Mouse (Mus musculus): ENCODE measurements at regions not wholly inside any gene's neighbourhood (a gene's known extent, or its start where the extent isn't known, plus 50 kb on each side); places are given as distances from the start of the nearest gene placed in this dataset.
A peak's percentile ranks its signal among the peaks of the same experiment; 100 is the strongest.

DNA sequence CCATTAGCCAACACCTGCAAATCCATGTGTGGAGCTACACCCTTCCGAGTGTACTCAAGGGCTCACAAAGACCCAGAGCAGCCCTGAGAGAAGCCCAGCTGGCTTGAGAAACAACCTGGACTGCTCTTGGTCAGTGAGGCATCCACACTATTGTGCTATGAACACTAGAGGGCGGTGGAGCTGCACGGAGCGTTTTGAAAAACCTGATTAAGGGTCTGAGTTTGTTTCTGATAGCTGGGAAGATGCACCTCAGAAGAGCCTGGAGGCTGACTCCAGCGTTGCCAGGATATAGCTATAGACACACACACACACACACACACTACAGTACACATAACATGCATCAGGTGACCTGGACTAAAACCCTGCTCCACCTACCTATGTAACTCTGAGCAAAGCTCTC is 185.5 kb downstream of the Prdm2 start:
- no peak overlapping the region for H3K27ac ChIP-seq (ENCODE audit: control insufficient read depth, insufficient read depth, low read depth, low read length, poor library complexity)
- TF ChIP-seq POLR2A (IDR thresholded peaks at IDR 0.05; ENCODE audit: borderline replicate concordance, control insufficient read depth, low read depth, low read length), result no peak
- peak; percentile 77 for TF ChIP-seq CTCF (IDR thresholded peaks at IDR 0.05; ENCODE audit: control insufficient read depth, insufficient read depth, low read length)
- H3K4me3 ChIP-seq (replicated peaks; ENCODE audit: control insufficient read depth, low read depth, low read length), result no peak overlapping the region
- WGBS, result 6% methylated on average over 5 of the region's 5 CpGs
- no peaks in the 10 kb centered on the region for H3K4me1 ChIP-seq (ENCODE audit: control insufficient read depth, insufficient read depth, low read length)

DNA sequence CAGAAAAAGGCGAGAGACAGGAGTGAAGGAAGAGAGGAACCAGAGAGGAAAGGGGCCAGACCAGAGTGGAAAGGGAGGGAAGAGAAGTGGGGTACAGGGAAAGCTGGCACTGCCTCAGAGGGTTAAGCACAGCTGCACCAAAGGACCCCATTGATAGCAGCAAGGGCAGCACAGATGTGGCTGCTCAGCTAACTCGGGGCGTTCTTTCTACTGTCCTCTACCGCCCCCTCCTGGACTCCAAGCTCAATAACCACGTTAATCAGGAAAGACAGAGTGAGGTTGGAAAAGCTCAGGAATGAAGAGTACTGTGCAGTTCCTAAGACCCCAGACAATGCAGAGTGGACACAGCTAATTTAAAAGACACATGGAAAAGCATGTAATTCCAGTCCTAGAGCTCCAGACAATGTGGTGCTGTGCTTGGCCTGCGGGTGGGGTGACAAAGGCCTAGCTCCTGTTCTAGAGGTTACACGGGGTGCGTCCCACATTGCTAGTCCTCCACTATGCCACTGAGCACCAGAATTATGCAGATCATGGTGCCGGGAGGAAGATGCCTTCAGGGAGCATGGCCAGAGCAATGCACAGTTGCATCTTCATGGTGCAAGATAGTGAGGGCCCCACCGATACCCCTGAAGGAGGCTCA is 191.4 kb downstream of the Prdm2 start:
- H3K4me1 ChIP-seq (ENCODE audit: control insufficient read depth, insufficient read depth, low read length), result no peaks in the 10 kb centered on the region
- no peak overlapping the region for H3K4me3 ChIP-seq (replicated peaks; ENCODE audit: control insufficient read depth, low read depth, low read length)
- WGBS, result 44% methylated on average over 10 of the region's 10 CpGs
- no peak overlapping the region for H3K27ac ChIP-seq (ENCODE audit: control insufficient read depth, insufficient read depth, low read depth, low read length, poor library complexity)
- TF ChIP-seq CTCF (IDR thresholded peaks at IDR 0.05; ENCODE audit: control insufficient read depth, insufficient read depth, low read length) (peak; percentile 48), POLR2A (IDR thresholded peaks at IDR 0.05; ENCODE audit: borderline replicate concordance, control insufficient read depth, low read depth, low read length) (no peak)

DNA sequence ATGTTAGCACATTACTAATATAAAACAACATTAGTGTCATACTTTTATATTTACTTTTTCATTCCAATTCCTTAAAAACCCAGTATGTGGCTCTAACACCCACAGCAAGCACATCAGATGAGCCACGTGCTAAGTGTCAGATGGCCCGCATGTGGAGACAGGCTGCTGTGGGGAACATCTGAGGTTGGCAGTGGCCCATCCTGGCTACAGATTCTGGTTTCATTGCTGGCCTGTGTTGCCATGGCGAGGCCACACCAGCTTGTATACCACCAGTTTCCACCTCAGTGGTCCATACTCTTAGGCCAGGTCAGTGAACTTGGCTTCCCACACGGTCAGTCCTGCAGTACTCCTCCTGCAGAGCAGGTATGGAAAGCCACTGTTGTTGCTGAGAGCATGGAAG is 192.1 kb downstream of the Prdm2 start:
- 65% methylated on average over 4 of the region's 4 CpGs for WGBS
- Histone ChIP-seq H3K27ac (ENCODE audit: control insufficient read depth, insufficient read depth, low read depth, low read length, poor library complexity) (no peak overlapping the region), H3K4me1 (ENCODE audit: control insufficient read depth, insufficient read depth, low read length) (no peaks in the 10 kb centered on the region), H3K4me3 (replicated peaks; ENCODE audit: control insufficient read depth, low read depth, low read length) (no peak overlapping the region)
- TF ChIP-seq POLR2A (IDR thresholded peaks at IDR 0.05; ENCODE audit: borderline replicate concordance, control insufficient read depth, low read depth, low read length) (no peak), CTCF (IDR thresholded peaks at IDR 0.05; ENCODE audit: control insufficient read depth, insufficient read depth, low read length) (no peak)

DNA sequence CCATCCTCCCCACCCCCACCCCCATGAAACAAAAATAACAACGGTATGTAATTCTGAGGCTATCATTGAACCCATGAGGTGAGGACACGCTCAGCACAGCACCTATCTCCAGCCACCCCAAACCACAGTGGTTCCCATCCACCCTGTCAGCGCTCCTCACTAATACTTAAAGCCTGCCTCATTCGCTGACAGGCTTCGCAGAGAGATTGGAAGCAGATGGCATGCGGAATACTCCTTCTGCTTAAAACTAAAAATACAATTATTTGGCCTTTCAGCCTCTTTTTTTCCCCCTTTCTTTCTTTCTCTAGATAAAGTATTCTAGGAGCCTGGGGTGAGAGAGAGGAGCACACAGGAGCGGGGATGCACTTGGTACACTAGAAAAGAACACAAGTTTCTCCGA is 199.9 kb downstream of the Prdm2 start:
- TF ChIP-seq POLR2A (IDR thresholded peaks at IDR 0.05; ENCODE audit: borderline replicate concordance, control insufficient read depth, low read depth, low read length), result no peak
- TF ChIP-seq CTCF (IDR thresholded peaks at IDR 0.05; ENCODE audit: control insufficient read depth, insufficient read depth, low read length), result no peak
- Histone ChIP-seq H3K27ac (ENCODE audit: control insufficient read depth, insufficient read depth, low read depth, low read length, poor library complexity) (no peak overlapping the region), H3K4me1 (ENCODE audit: control insufficient read depth, insufficient read depth, low read length) (no peaks in the 10 kb centered on the region), H3K4me3 (replicated peaks; ENCODE audit: control insufficient read depth, low read depth, low read length) (no peak overlapping the region)
- 85% methylated on average over 8 of the region's 8 CpGs for WGBS

DNA sequence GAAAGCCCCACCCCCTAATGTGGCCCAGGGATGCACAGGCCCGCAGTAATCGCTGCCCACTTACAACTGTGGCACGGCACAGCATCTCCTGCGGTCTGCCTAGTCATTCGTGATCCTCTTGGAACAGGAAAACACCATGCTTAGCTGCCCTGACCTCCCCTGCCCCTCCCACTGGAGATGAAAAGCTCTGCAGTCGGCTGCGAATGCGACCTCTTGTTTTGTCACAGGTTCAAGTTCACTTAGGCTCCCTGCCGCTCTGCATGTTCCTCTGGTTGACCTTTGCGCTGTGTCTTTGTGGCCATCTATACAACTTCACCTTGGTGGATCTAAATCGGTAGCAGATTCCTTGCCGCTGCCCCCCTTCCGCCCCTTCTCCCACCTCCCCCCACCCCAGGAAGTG is 210.8 kb downstream of the Prdm2 start:
- Histone ChIP-seq H3K4me1 (ENCODE audit: control insufficient read depth, insufficient read depth, low read length) (no peaks in the 10 kb centered on the region), H3K4me3 (replicated peaks; ENCODE audit: control insufficient read depth, low read depth, low read length) (no peak overlapping the region), H3K27ac (ENCODE audit: control insufficient read depth, insufficient read depth, low read depth, low read length, poor library complexity) (no peak overlapping the region)
- 47% methylated on average over 13 of the region's 13 CpGs for WGBS
- no peak for TF ChIP-seq POLR2A (IDR thresholded peaks at IDR 0.05; ENCODE audit: borderline replicate concordance, control insufficient read depth, low read depth, low read length)
- no peak for TF ChIP-seq CTCF (IDR thresholded peaks at IDR 0.05; ENCODE audit: control insufficient read depth, insufficient read depth, low read length)

DNA sequence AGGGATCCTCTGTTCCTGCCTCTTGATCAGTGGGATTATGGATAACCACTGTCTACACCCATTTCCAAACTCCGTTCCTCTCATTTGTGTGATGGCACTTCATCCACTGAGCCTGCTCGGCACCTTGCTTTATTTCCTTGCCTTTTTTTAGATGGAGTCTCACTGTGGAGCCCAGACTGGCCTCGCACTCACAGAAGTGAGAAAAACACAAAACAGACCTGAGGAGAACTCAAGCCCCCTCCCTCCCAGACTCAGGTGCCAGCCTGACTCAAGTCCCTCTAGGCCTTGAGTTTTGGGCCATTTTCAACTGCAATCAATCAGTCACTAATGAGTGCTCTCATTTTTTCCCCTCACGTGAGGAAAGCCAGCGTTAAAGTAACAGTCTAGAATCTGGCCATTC is 211.3 kb downstream of the Prdm2 start:
- H3K4me3 ChIP-seq (replicated peaks; ENCODE audit: control insufficient read depth, low read depth, low read length), result no peak overlapping the region
- no peak for TF ChIP-seq POLR2A (IDR thresholded peaks at IDR 0.05; ENCODE audit: borderline replicate concordance, control insufficient read depth, low read depth, low read length)
- no peak for TF ChIP-seq CTCF (IDR thresholded peaks at IDR 0.05; ENCODE audit: control insufficient read depth, insufficient read depth, low read length)
- no peaks in the 10 kb centered on the region for H3K4me1 ChIP-seq (ENCODE audit: control insufficient read depth, insufficient read depth, low read length)
- WGBS, result 73% methylated on average over 5 of the region's 5 CpGs
- no peak overlapping the region for H3K27ac ChIP-seq (ENCODE audit: control insufficient read depth, insufficient read depth, low read depth, low read length, poor library complexity)

DNA sequence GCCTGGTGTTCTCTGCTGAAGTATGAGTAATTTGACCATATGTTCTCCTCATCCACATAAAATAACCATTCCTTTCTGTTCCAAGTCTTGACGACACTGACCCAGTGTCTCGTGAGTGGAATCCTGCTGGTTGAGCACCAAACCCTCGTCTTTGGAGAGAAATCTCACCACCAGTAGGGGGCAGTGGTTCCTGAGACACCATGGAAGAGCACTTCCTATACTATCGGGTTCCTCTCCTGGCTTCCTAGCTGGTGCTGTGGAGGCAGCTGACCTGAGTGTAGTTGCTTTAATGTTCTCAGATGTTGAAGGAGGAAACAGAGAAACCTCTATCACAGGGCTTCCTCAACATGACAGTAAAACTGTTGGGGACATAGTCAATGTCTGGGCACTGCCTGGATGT is 216.4 kb downstream of the Prdm2 start:
- 66% methylated on average over 4 of the region's 4 CpGs for WGBS
- no peak overlapping the region for H3K27ac ChIP-seq (ENCODE audit: control insufficient read depth, insufficient read depth, low read depth, low read length, poor library complexity)
- TF ChIP-seq POLR2A (IDR thresholded peaks at IDR 0.05; ENCODE audit: borderline replicate concordance, control insufficient read depth, low read depth, low read length) (no peak), CTCF (IDR thresholded peaks at IDR 0.05; ENCODE audit: control insufficient read depth, insufficient read depth, low read length) (no peak)
- H3K4me3 ChIP-seq (replicated peaks; ENCODE audit: control insufficient read depth, low read depth, low read length), result no peak overlapping the region
- H3K4me1 ChIP-seq (ENCODE audit: control insufficient read depth, insufficient read depth, low read length), result no peaks in the 10 kb centered on the region

DNA sequence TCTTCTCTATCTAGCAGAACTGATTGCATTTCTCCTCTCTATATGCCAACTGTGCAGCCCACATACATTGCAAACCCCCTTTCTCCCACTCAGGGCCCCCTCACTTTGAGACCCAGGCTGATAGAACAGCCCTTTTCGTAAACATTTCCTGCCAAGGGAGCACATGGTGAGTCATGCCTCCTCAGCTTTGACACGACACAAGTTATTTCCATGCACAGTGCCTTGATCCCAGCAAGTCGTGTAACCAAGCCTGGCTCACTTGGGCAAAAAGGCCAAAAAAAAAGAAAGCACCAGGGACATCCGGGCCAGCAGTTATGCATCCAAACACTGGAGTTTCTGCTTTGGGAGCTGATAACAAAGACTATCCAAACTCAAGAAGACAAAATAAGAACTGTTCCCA is 221.4 kb downstream of the Prdm2 start:
- no peak overlapping the region for H3K4me3 ChIP-seq (replicated peaks; ENCODE audit: control insufficient read depth, low read depth, low read length)
- H3K27ac ChIP-seq (ENCODE audit: control insufficient read depth, insufficient read depth, low read depth, low read length, poor library complexity), result no peak overlapping the region
- WGBS, result 34% methylated on average over 4 of the region's 4 CpGs
- TF ChIP-seq POLR2A (IDR thresholded peaks at IDR 0.05; ENCODE audit: borderline replicate concordance, control insufficient read depth, low read depth, low read length) (no peak), CTCF (IDR thresholded peaks at IDR 0.05; ENCODE audit: control insufficient read depth, insufficient read depth, low read length) (no peak)
- H3K4me1 ChIP-seq (ENCODE audit: control insufficient read depth, insufficient read depth, low read length), result no peaks in the 10 kb centered on the region

DNA sequence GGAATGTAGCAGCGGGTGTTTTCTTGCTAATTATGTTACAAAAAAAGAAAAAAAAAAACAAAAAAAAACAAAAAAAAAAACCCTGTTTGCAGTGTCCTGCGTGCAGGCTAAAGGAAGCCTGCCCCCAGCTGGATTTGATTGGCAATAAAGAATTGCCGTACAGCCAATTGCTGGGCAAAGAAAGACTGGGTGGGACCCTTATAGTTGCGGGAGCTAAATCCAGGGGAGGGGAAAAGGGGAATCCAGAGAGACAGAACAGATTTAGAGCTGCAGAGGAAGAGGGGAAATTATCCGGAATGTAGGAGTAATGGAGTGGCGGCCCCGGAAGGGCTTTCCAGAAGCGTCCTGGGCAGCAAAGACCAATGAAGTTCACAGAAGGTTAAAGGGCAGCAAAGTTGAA is 223.6 kb downstream of the Prdm2 start:
- WGBS, result 21% methylated on average over 8 of the region's 8 CpGs
- no peak for TF ChIP-seq CTCF (IDR thresholded peaks at IDR 0.05; ENCODE audit: control insufficient read depth, insufficient read depth, low read length)
- no peak for TF ChIP-seq POLR2A (IDR thresholded peaks at IDR 0.05; ENCODE audit: borderline replicate concordance, control insufficient read depth, low read depth, low read length)
- no peak overlapping the region for H3K27ac ChIP-seq (ENCODE audit: control insufficient read depth, insufficient read depth, low read depth, low read length, poor library complexity)
- no peak overlapping the region for H3K4me3 ChIP-seq (replicated peaks; ENCODE audit: control insufficient read depth, low read depth, low read length)
- no peaks in the 10 kb centered on the region for H3K4me1 ChIP-seq (ENCODE audit: control insufficient read depth, insufficient read depth, low read length)
